ENCODE assay signal across 10 mouse cellular contexts in genomic region chr10:38381873-38382296, GRCm38 (mm10).
DNase-seq lines count a peak whose midpoint lies in the region; ATAC-seq lines count a peak whose summit lies in the region.
"Had no signal": no experiment of that assay in that cellular context is flagged by ENCODE, and none has a peak within 500 bp of the region (broad histone marks: within the 10 kb centered on the region; RNA-seq: fewer than 3 reads in every experiment).

No protein-coding gene starts in this region.

- no peaks in the 10 kb centered on the region for H3K9me3 ChIP-seq in forebrain, embryonic 16.5 days (ENCODE audit: control insufficient read depth, low read length)
- H3K9me3 ChIP-seq: heart, embryonic 15.5 days had no signal

- no peak overlapping the region for H3K27ac ChIP-seq in forebrain, embryonic 16.5 days (ENCODE audit: low read length)
- H3K27ac ChIP-seq: heart, embryonic 15.5 days had no signal

- peak; percentile 6 for DNase-seq in kidney, postnatal 10 days
- no peak for DNase-seq in kidney, adult 18-20 months
- peak; percentile 44 for DNase-seq in right cerebral cortex, postnatal 4 days
- DNase-seq in right cerebral cortex, postnatal 25 days = no peak
- DNase-seq in heart, postnatal 25 days (ENCODE audit: low spot score) = no peak
- DNase-seq in spleen, postnatal 10 days (ENCODE audit: low spot score in 2 of 2) = no peak
- DNase-seq: liver had no signal

- no peaks in the 10 kb centered on the region for H3K27me3 ChIP-seq in forebrain, embryonic 16.5 days (replicated peaks; ENCODE audit: control insufficient read depth, insufficient read depth, low read length)
- H3K27me3 ChIP-seq: heart, embryonic 15.5 days had no signal

- H3K4me1 ChIP-seq in forebrain, embryonic 16.5 days (replicated peaks; ENCODE audit: control insufficient read depth, insufficient read depth, low read length) = 0 out of 2 replicates have a peak, but pooled peaks cover 3% of the 10 kb centered on the region
- H3K4me1 ChIP-seq: heart, embryonic 15.5 days had no signal

- no peak overlapping the region for H3K4me3 ChIP-seq in forebrain, embryonic 16.5 days (replicated peaks; ENCODE audit: low read length)
- H3K4me3 ChIP-seq: heart, embryonic 15.5 days had no signal

- no peaks in the 10 kb centered on the region for H3K36me3 ChIP-seq in forebrain, embryonic 16.5 days (ENCODE audit: control insufficient read depth, insufficient read depth)
- H3K36me3 ChIP-seq: heart, embryonic 15.5 days had no signal

- H3K4me2 ChIP-seq in forebrain, embryonic 16.5 days (ENCODE audit: low read length) = no peak overlapping the region
- H3K4me2 ChIP-seq: heart, embryonic 15.5 days had no signal

- intact Hi-C loops in heart, postnatal 25 days (cut with DNase I) = no loop called here

- 66% methylated on average over 7 of the region's 7 CpGs for WGBS in forebrain, embryonic 16.5 days

- H3K9ac ChIP-seq in forebrain, embryonic 16.5 days (replicated peaks; ENCODE audit: low read depth, low read length) = no peak overlapping the region
- H3K9ac ChIP-seq: heart, embryonic 15.5 days had no signal

- ATAC-seq in forebrain, embryonic 16.5 days = peak; percentile 75
- no peak for ATAC-seq in erythroid progenitor cell, adult 5-6 weeks (replicated peaks; ENCODE audit: low FRiP score, poor library complexity, severe bottlenecking)

Comparison
In these comparisons a context has a peak if more than half of its experiments do, and no peak if none do; other contexts are left out.
1. DNase-seq: peak in kidney, postnatal 10 days (single experiment) and right cerebral cortex, postnatal 4 days (single experiment); none in kidney, adult 18-20 months (single experiment), right cerebral cortex, postnatal 25 days (single experiment), heart, postnatal 25 days (single experiment) and spleen, postnatal 10 days (0 of 2).